Mouse (Mus musculus): ENCODE measurements around the gene Dhrs2. TPM values are rescaled to one million over a fixed set of nuclear protein-coding genes. Genes with fewer than 3 reads are reported as not detected.

Dhrs2 gene
- not detected in 2 replicates for polyA plus RNA-seq (2012)

GRCm38 (mm10) chr14:55221707-55222106 is at the start of gene Dhrs2:
Gene Dhrs2, plus strand, starts transcription at chr14:55222007.

Other genes starting within 250 kb of the Dhrs2 start
- not detected in 2 replicates for gene Gm17428, start 245.1 kb upstream of the Dhrs2 start, polyA plus RNA-seq (2012)
- not detected in 2 replicates for gene Myh7, start 227.4 kb upstream of the Dhrs2 start, polyA plus RNA-seq (2012)
- 41.1 and 54.2 TPM in 2 replicates for gene Ngdn, start 206.6 kb upstream of the Dhrs2 start, polyA plus RNA-seq (2012)
- 7.3 and 10.8 TPM in 2 replicates for gene Zfhx2, start 129.7 kb upstream of the Dhrs2 start, polyA plus RNA-seq (2012)
- 2.0 and 2.5 TPM in 2 replicates for gene Thtpa, start 127.2 kb upstream of the Dhrs2 start, polyA plus RNA-seq (2012)
- gene Ap1g2, start 115.4 kb upstream of the Dhrs2 start, polyA plus RNA-seq (2012), result 19.5 and 24.1 TPM in 2 replicates
- gene Jph4, start 105.1 kb upstream of the Dhrs2 start, polyA plus RNA-seq (2012), result 0.10 and 0.16 TPM in 2 replicates

All from megakaryocyte-erythroid progenitor cell, adult 5 weeks (primary cell).